Mouse (Mus musculus): Measurements from ENCODE around the gene Tns1. TPM values are rescaled to one million over a fixed set of nuclear protein-coding genes. Genes with fewer than 3 reads are reported as not detected.
"Not testable (repeated sequence)": the region's sequence is repeated elsewhere in the genome, so short reads cannot be mapped to it uniquely, and the experiment has no call there.

Gene Tns1
- polyA plus RNA-seq, 1 experiment from 2014 or later: 65.4 TPM

- no peak for ATAC-seq (replicated peaks; ENCODE audit: low FRiP score, low read depth)
Measured at GRCm38 (mm10) chr1:73905111-73905810, 219.0 kb downstream of the Tns1 start.

GRCm38 (mm10) chr1:73904641-73905040, 219.6 kb downstream of the Tns1 start:
- ATAC-seq (replicated peaks; ENCODE audit: low FRiP score, low read depth) (no peak), DNase-seq (ENCODE audit: low spot score) (no peak)
- Histone ChIP-seq H3K27ac (no peak overlapping the region), H3K4me3 (replicated peaks; ENCODE audit: low read depth, low read length) (no peak overlapping the region), H3K9me3 (replicated peaks; ENCODE audit: low read length) (no peaks in the 10 kb centered on the region), H3K9ac (ENCODE audit: low read depth, low read length) (no peak overlapping the region), H3K36me3 (ENCODE audit: insufficient read depth, low read length) (no peaks in the 10 kb centered on the region), H3K4me2 (ENCODE audit: low read length) (no peak overlapping the region), H3K4me1 (replicated peaks; ENCODE audit: insufficient read depth, low read length) (peaks cover 2% of the 10 kb centered on the region; the same call in 1 of the 2 replicates), H3K27me3 (ENCODE audit: insufficient read depth, low read length) (no peaks in the 10 kb centered on the region)
- no peak for TF ChIP-seq CTCF (IDR thresholded peaks at IDR 0.05; ENCODE audit: low read depth)
- WGBS: 92% methylated on average over 8 of the region's 8 CpGs

More at GRCm38 (mm10) chr1:73905111-73905810, 219.0 kb downstream of the Tns1 start:
- no peaks in the 10 kb centered on the region for H3K36me3 ChIP-seq (ENCODE audit: insufficient read depth, low read length)
- no peak overlapping the region for H3K9ac ChIP-seq (ENCODE audit: low read depth, low read length)
- peaks cover 2% of the 10 kb centered on the region; the same call in 1 of the 2 replicates for H3K4me1 ChIP-seq (replicated peaks; ENCODE audit: insufficient read depth, low read length)
- peak; percentile 18 for DNase-seq (ENCODE audit: low spot score)
- no peak overlapping the region for H3K27ac ChIP-seq
- 41% methylated on average over 10 of the region's 10 CpGs for WGBS
- H3K4me3 ChIP-seq (replicated peaks; ENCODE audit: low read depth, low read length): no peak overlapping the region
- TF ChIP-seq CTCF (IDR thresholded peaks at IDR 0.05; ENCODE audit: low read depth): no peak
- H3K4me2 ChIP-seq (ENCODE audit: low read length): no peak overlapping the region
- no peaks in the 10 kb centered on the region for H3K9me3 ChIP-seq (replicated peaks; ENCODE audit: low read length)
- no peaks in the 10 kb centered on the region for H3K27me3 ChIP-seq (ENCODE audit: insufficient read depth, low read length)

- Histone ChIP-seq H3K36me3 (ENCODE audit: insufficient read depth, low read length) (no peaks in the 10 kb centered on the region), H3K27me3 (ENCODE audit: insufficient read depth, low read length) (no peaks in the 10 kb centered on the region), H3K4me2 (ENCODE audit: low read length) (no peak overlapping the region), H3K4me1 (replicated peaks; ENCODE audit: insufficient read depth, low read length) (peaks cover 2% of the 10 kb centered on the region; the same call in 1 of the 2 replicates), H3K4me3 (replicated peaks; ENCODE audit: low read depth, low read length) (no peak overlapping the region), H3K27ac (no peak overlapping the region), H3K9me3 (replicated peaks; ENCODE audit: low read length) (no peaks in the 10 kb centered on the region), H3K9ac (ENCODE audit: low read depth, low read length) (no peak overlapping the region)
- TF ChIP-seq CTCF (IDR thresholded peaks at IDR 0.05; ENCODE audit: low read depth): no peak
- 89% methylated on average over 5 of the region's 5 CpGs for WGBS
- DNase-seq (ENCODE audit: low spot score) (no peak), ATAC-seq (replicated peaks; ENCODE audit: low FRiP score, low read depth) (no peak)
Measured at GRCm38 (mm10) chr1:73903035-73903434, 221.2 kb downstream of the Tns1 start.

- peak; percentile 91 for DNase-seq (ENCODE audit: low spot score)
- peak; percentile 30; the same call in 1 of the 2 replicates for ATAC-seq (replicated peaks; ENCODE audit: low FRiP score, low read depth)
- WGBS: 7% methylated on average over 16 of the region's 16 CpGs
- H3K36me3 ChIP-seq (ENCODE audit: insufficient read depth, low read length): no peaks in the 10 kb centered on the region
- H3K9ac ChIP-seq (ENCODE audit: low read depth, low read length): 0 out of 2 replicates have a peak overlapping the region, but pooled peaks have one; percentile 37
- no peak overlapping the region for H3K4me3 ChIP-seq (replicated peaks; ENCODE audit: low read depth, low read length)
- H3K27me3 ChIP-seq (ENCODE audit: insufficient read depth, low read length): no peaks in the 10 kb centered on the region
- peak; percentile 91 for TF ChIP-seq CTCF (IDR thresholded peaks at IDR 0.05; ENCODE audit: low read depth)
- peaks cover 2% of the 10 kb centered on the region; the same call in 1 of the 2 replicates for H3K4me1 ChIP-seq (replicated peaks; ENCODE audit: insufficient read depth, low read length)
- H3K4me2 ChIP-seq (ENCODE audit: low read length): no peak overlapping the region
- no peak overlapping the region for H3K27ac ChIP-seq
- no peaks in the 10 kb centered on the region for H3K9me3 ChIP-seq (replicated peaks; ENCODE audit: low read length)
Measured at GRCm38 (mm10) chr1:73902171-73902991, 221.9 kb downstream of the Tns1 start.

- Histone ChIP-seq H3K4me3 (replicated peaks; ENCODE audit: low read depth, low read length) (no peak overlapping the region), H3K9me3 (replicated peaks; ENCODE audit: low read length) (no peaks in the 10 kb centered on the region), H3K36me3 (ENCODE audit: insufficient read depth, low read length) (no peaks in the 10 kb centered on the region), H3K4me1 (replicated peaks; ENCODE audit: insufficient read depth, low read length) (peaks cover 2% of the 10 kb centered on the region; the same call in 1 of the 2 replicates), H3K9ac (ENCODE audit: low read depth, low read length) (no peak overlapping the region), H3K27me3 (ENCODE audit: insufficient read depth, low read length) (no peaks in the 10 kb centered on the region), H3K27ac (no peak overlapping the region), H3K4me2 (ENCODE audit: low read length) (no peak overlapping the region)
- ATAC-seq (replicated peaks; ENCODE audit: low FRiP score, low read depth) (peak; percentile 30), DNase-seq (ENCODE audit: low spot score) (peak; percentile 83)
- peak; percentile 96 for TF ChIP-seq CTCF (IDR thresholded peaks at IDR 0.05; ENCODE audit: low read depth)
- 7% methylated on average over 3 of the region's 3 CpGs for WGBS
Measured at GRCm38 (mm10) chr1:73901496-73901899, 222.8 kb downstream of the Tns1 start.

- DNase-seq (ENCODE audit: low spot score); H3K4me1 ChIP-seq (replicated peaks; ENCODE audit: insufficient read depth, low read length); H3K27ac ChIP-seq; H3K4me2 ChIP-seq (ENCODE audit: low read length); H3K9ac ChIP-seq (ENCODE audit: low read depth, low read length); H3K4me3 ChIP-seq (replicated peaks; ENCODE audit: low read depth, low read length); H3K9me3 ChIP-seq (replicated peaks; ENCODE audit: low read length); H3K36me3 ChIP-seq (ENCODE audit: insufficient read depth, low read length); ATAC-seq (replicated peaks; ENCODE audit: low FRiP score, low read depth); H3K27me3 ChIP-seq (ENCODE audit: insufficient read depth, low read length): not testable (repeated sequence)
- 96% methylated on average over 6 of the region's 6 CpGs for WGBS
Measured at GRCm38 (mm10) chr1:73895451-73895850, 228.8 kb downstream of the Tns1 start.

Data from kidney, postnatal 0 days (tissue).